Mouse (Mus musculus) MEL (cell line): ENCODE data around the gene Pou6f1. TPM values are rescaled to one million over a fixed set of nuclear protein-coding genes. Genes with fewer than 3 reads are reported as not detected.
A peak's percentile ranks its signal among the peaks of the same experiment; 100 is the strongest.

ENCODE experiments used
- DNase-seq: peaks from one replicate; pipeline ENCODE4 v3.0.0; 2011; ENCODE audit warnings: low read depth, low spot score
- H3K27ac ChIP-seq: 2 replicates; pipeline ENCODE4 v1.5.1; 2012; ENCODE audit warnings: low read depth, mild to moderate bottlenecking, control low read depth, low read length, moderate library complexity; ENCODE audit not compliant: control insufficient read depth
- H3K27me3 ChIP-seq, 2 experiments: fragments of 150-350 bp in 1 of 2; sonication (generic) in 1 of 2; 2 replicates each; pipeline ENCODE4 v1.6.1; 2012; ENCODE audit warnings: low read length in 2 of 2, mild to moderate bottlenecking in 2 of 2, improper control_type of control experiment in 1 of 2, moderate library complexity in 1 of 2; ENCODE audit not compliant: insufficient read depth in 2 of 2, control insufficient read depth in 1 of 2
- H3K36me3 ChIP-seq, 2 experiments: 2 replicates each; pipeline ENCODE4 v1.6.1; 2012 to 2014; ENCODE audit warnings: low read length in 2 of 2, improper control_type of control experiment in 1 of 2, inconsistent platforms in 1 of 2, mild to moderate bottlenecking in 1 of 2; ENCODE audit not compliant: insufficient read depth in 2 of 2, control insufficient read depth in 1 of 2
- H3K4me1 ChIP-seq, 2 experiments: fragments of 150-350 bp in 1 of 2; sonication (generic) in 1 of 2; 2 replicates each; pipeline ENCODE4 v1.6.1; 2012; ENCODE audit warnings: low read length in 2 of 2, improper control_type of control experiment in 1 of 2, mild to moderate bottlenecking in 1 of 2; ENCODE audit not compliant: insufficient read depth in 2 of 2, control insufficient read depth in 1 of 2
- H3K4me3 ChIP-seq, 2 experiments: fragments of 150-350 bp in 1 of 2; sonication (generic) in 1 of 2; 2 replicates each; pipeline ENCODE4 v1.5.1; 2012; ENCODE audit warnings: low read depth in 2 of 2, low read length in 2 of 2, mild to moderate bottlenecking in 2 of 2, moderate library complexity in 2 of 2, control low read depth in 1 of 2, improper control_type of control experiment in 1 of 2; ENCODE audit not compliant: control insufficient read depth in 1 of 2, insufficient read depth in 1 of 2
- H3K79me2 ChIP-seq: 2 replicates; pipeline ENCODE4 v1.6.1; 2012; ENCODE audit warnings: mild to moderate bottlenecking, low read length, moderate library complexity; ENCODE audit not compliant: control insufficient read depth, poor library complexity, insufficient read depth
- H3K9ac ChIP-seq: 2 replicates; pipeline ENCODE4 v1.6.1; 2012; ENCODE audit warnings: low read depth, mild to moderate bottlenecking, control low read depth, low read length, moderate library complexity; ENCODE audit not compliant: control insufficient read depth, poor library complexity, severe bottlenecking
- H3K9me3 ChIP-seq: fragments of 150-350 bp; sonication (generic); replicated peaks from 2 replicates; pipeline ENCODE4 v1.6.1; 2012; ENCODE audit warnings: mild to moderate bottlenecking, low read length, improper control_type of control experiment, moderate library complexity; ENCODE audit not compliant: insufficient read depth
- CHD2 ChIP-seq: IDR thresholded peaks from 2 replicates; pipeline ENCODE4 v1.6.1; 2011; ENCODE audit warnings: low read length, improper control_type of control experiment
- GABPA ChIP-seq: IDR thresholded peaks from 2 replicates; pipeline ENCODE4 v1.6.1; 2012; ENCODE audit warnings: low read depth, mild to moderate bottlenecking, inconsistent platforms, low read length, improper control_type of control experiment, moderate library complexity
- GATA1 ChIP-seq: IDR thresholded peaks from 2 replicates; pipeline ENCODE4 v1.6.1; 2011; ENCODE audit warnings: low read depth, low read length, improper control_type of control experiment
- HCFC1 ChIP-seq: IDR thresholded peaks from 2 replicates; pipeline ENCODE4 v1.6.1; 2012; ENCODE audit warnings: low read depth, mild to moderate bottlenecking, inconsistent platforms, low read length, improper control_type of control experiment, moderate library complexity
- KAT2A ChIP-seq: conservative IDR thresholded peaks from 2 replicates; pipeline ENCODE4 v1.6.1; 2012; ENCODE audit warnings: low read depth, low read length, improper control_type of control experiment, inconsistent platforms
- MAZ ChIP-seq: IDR thresholded peaks from 2 replicates; pipeline ENCODE4 v1.6.1; 2012; ENCODE audit warnings: low read depth, mild to moderate bottlenecking, inconsistent platforms, low read length, improper control_type of control experiment
- MYB ChIP-seq: IDR thresholded peaks from 2 replicates; pipeline ENCODE4 v1.6.1; 2011; ENCODE audit warnings: mild to moderate bottlenecking, low read depth, low read length, improper control_type of control experiment
- MYC ChIP-seq: IDR thresholded peaks from 2 replicates; pipeline ENCODE4 v1.6.1; 2011; ENCODE audit warnings: low read depth, mild to moderate bottlenecking, low read length, improper control_type of control experiment, moderate library complexity
- NELFE ChIP-seq: IDR thresholded peaks from 2 replicates; pipeline ENCODE4 v1.6.1; 2011; ENCODE audit warnings: low read depth, low read length, improper control_type of control experiment
- POLR2A ChIP-seq, 2 experiments: IDR thresholded peaks; 2 replicates each; pipeline ENCODE4 v1.6.1; 2011 to 2012; ENCODE audit warnings: low read length in 2 of 2, mild to moderate bottlenecking in 2 of 2, control low read depth in 1 of 2, improper control_type of control experiment in 1 of 2, low read depth in 1 of 2, moderate library complexity in 1 of 2; ENCODE audit not compliant: control insufficient read depth in 1 of 2, insufficient read depth in 1 of 2, poor library complexity in 1 of 2
- POLR2AphosphoS2 ChIP-seq: IDR thresholded peaks from 2 replicates; pipeline ENCODE4 v1.6.1; 2011; ENCODE audit warnings: low read length, improper control_type of control experiment
- SIN3A ChIP-seq: IDR thresholded peaks from 2 replicates; pipeline ENCODE4 v1.6.1; 2012; ENCODE audit warnings: low read length, improper control_type of control experiment, inconsistent platforms
- SMC3 ChIP-seq: IDR thresholded peaks from 2 replicates; pipeline ENCODE4 v1.6.1; 2011; ENCODE audit warnings: low read depth, low read length, improper control_type of control experiment
- TCF12 ChIP-seq: IDR thresholded peaks from 2 replicates; pipeline ENCODE4 v1.6.1; 2014; ENCODE audit warnings: low read depth, mild to moderate bottlenecking, inconsistent platforms, low read length, improper control_type of control experiment, moderate library complexity
- ZC3H11A ChIP-seq: IDR thresholded peaks from 2 replicates; pipeline ENCODE4 v1.6.1; 2012; ENCODE audit warnings: low read depth, mild to moderate bottlenecking, inconsistent platforms, low read length, improper control_type of control experiment
- ZMIZ1 ChIP-seq: IDR thresholded peaks from 2 replicates; pipeline ENCODE4 v1.6.1; 2012; ENCODE audit warnings: low read depth, mild to moderate bottlenecking, inconsistent platforms, low read length, improper control_type of control experiment, moderate library complexity
- ZNF384 ChIP-seq: IDR thresholded peaks from 2 replicates; pipeline ENCODE4 v1.6.1; 2012; ENCODE audit warnings: low read depth, mild to moderate bottlenecking, inconsistent platforms, low read length, improper control_type of control experiment
- polyA plus RNA-seq, 2 experiments: library from polyadenylated mRNA; stranded (reverse) in 1 of 2; unstranded in 1 of 2; fragments of >175 nt in 1 of 2; fragments of >200 nt in 1 of 2; gene quantifications; 2 replicates each; pipeline versions ENCODE4 v1.2.1 to v1.2.4; 2012; ENCODE audit warnings: low replicate concordance in 2 of 2, low read depth in 1 of 2; ENCODE audit not compliant: insufficient read length in 2 of 2, insufficient read depth in 1 of 2, missing spikeins in 1 of 2
- total RNA-seq: library from RNA; depleted of rRNA; stranded (reverse); fragments of 300-350 nt; gene quantifications from 2 replicates; pipeline ENCODE4 v1.2.3, GENCODE M21; 2012

The Pou6f1 gene
- total and polyA plus RNA-seq, 3 experiments, result 0.46 to 2.5 TPM; not detected in 1

GRCm38 (mm10) chr15:100619200-100619599 is 19.4 kb upstream of the Pou6f1 start:
- H3K4me1 ChIP-seq, result peaks cover 0 to 5% of the 10 kb centered on the region in 2 experiments; a peak in 2 of 4 replicates
- TF ChIP-seq MAZ (no peak), ZNF384 (peak; percentile 70), ZC3H11A (no peak)
- H3K27me3 ChIP-seq, result no peaks in the 10 kb centered on the region
- no peak overlapping the region for H3K9ac ChIP-seq
- H3K27ac ChIP-seq, result no peak overlapping the region
- DNase-seq, result no peak
- H3K79me2 ChIP-seq, result peaks cover 12% of the 10 kb centered on the region
- H3K4me3 ChIP-seq, result no peak overlapping the region
- H3K9me3 ChIP-seq, result no peaks in the 10 kb centered on the region
- peaks cover 2 to 21% of the 10 kb centered on the region in 2 experiments; a peak in 2 of 4 replicates for H3K36me3 ChIP-seq

GRCm38 (mm10) chr15:100616221-100616620 is 16.4 kb upstream of the Pou6f1 start:
- peak overlapping the region; percentile 87 to 89 for H3K4me3 ChIP-seq
- DNase-seq, result no peak
- peak overlapping the region; percentile 90 for H3K9ac ChIP-seq
- H3K4me1 ChIP-seq, result peaks cover 0 to 12% of the 10 kb centered on the region in 2 experiments; a peak in 2 of 4 replicates
- H3K79me2 ChIP-seq, result peaks cover 12% of the 10 kb centered on the region
- H3K27me3 ChIP-seq, result no peaks in the 10 kb centered on the region
- H3K27ac ChIP-seq, result peak overlapping the region; percentile 39
- peaks cover 8 to 21% of the 10 kb centered on the region in 2 experiments for H3K36me3 ChIP-seq
- TF ChIP-seq HCFC1, result 0 out of 2 replicates have a peak, but pooled peaks have one; percentile 25
- no peak for TF ChIP-seq SIN3A
- H3K9me3 ChIP-seq, result no peaks in the 10 kb centered on the region

- Histone ChIP-seq H3K4me1 (peaks cover 0 to 12% of the 10 kb centered on the region in 2 experiments; a peak in 2 of 4 replicates), H3K4me3 (peak overlapping the region; percentile 87 to 89), H3K9me3 (no peaks in the 10 kb centered on the region), H3K9ac (peak overlapping the region; percentile 90), H3K27ac (peak overlapping the region; percentile 69), H3K79me2 (peaks cover 12% of the 10 kb centered on the region), H3K27me3 (no peaks in the 10 kb centered on the region), H3K36me3 (peaks cover 8 to 17% of the 10 kb centered on the region in 2 experiments)
- TF ChIP-seq GABPA (no peak), NELFE (peak; percentile 88), SIN3A (peak; percentile 94), MYC (0 out of 2 replicates have a peak, but pooled peaks have one; percentile 37), HCFC1 (peak; percentile 73; the same call in 1 of the 2 replicates), CHD2 (peak; percentile 69), SMC3 (0 out of 2 replicates have a peak, but pooled peaks have one; percentile 6), GATA1 (no peak), MAZ (peak; percentile 68), KAT2A (0 out of 2 replicates have a peak, but pooled peaks have one; percentile 24), TCF12 (0 out of 2 replicates have a peak, but pooled peaks have one; percentile 38), POLR2A (IDR thresholded peaks at IDR 0.05; ENCODE audit: control insufficient read depth in 1 of 2, insufficient read depth in 1 of 2, low read depth in 1 of 2, low read length in 2 of 2, poor library complexity in 1 of 2) (peak in 1 of 2 experiments; percentile 83; a peak in 2 of 4 replicates), ZMIZ1 (peak; percentile 78), MYB (no peak; the same call in 1 of the 2 replicates), POLR2AphosphoS2 (peak; percentile 73)
- peak; percentile 98 for DNase-seq
Observed at GRCm38 (mm10) chr15:100615825-100616220, 16.0 kb upstream of the Pou6f1 start.
